ENCODE assay signal across 32 mouse cellular contexts in the genomic region with DNA sequence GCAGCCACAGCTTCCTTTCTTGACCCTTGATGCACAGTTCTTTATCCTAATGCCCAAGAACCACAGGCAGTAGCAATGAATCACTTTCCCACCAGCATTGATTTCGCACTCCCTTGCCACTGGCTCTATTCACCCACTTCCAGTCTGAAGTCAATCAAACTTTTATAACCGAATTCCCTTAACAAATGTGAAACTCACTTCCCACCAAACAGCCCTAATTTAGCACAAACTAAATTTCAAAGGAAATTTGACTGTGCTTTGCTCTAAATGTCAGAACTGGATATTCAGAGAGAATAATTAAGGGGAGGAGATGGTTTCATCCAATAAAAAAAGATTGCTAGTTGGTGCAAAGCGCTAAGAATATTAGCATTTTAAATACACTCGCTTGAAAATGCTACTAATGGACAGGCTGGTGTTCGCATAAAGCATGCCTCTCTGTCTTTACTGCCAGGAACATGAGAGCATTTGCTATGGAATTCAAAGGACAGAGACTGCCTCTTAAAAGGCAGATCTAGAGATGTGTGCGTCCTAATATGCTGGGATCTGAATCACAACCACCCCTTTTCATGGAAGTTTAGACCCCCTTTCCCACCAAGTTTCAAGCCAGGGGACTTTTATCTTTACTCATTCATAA.
DNase-seq lines count a peak whose midpoint lies in the region; ATAC-seq and TF ChIP-seq lines count a peak whose summit lies in the region.
"Had no signal": no experiment of that assay in that cellular context is flagged by ENCODE, and none has a peak within 500 bp of the region (broad histone marks: within the 10 kb centered on the region; RNA-seq: fewer than 3 reads in every experiment).

No protein-coding gene starts in this region.

- H3K27me3 ChIP-seq in forebrain, embryonic 15.5 days: no peaks in the 10 kb centered on the region
- H3K27me3 ChIP-seq in forebrain, embryonic 11.5 days (ENCODE audit: control insufficient read depth, insufficient read depth, low read length): no peaks in the 10 kb centered on the region
- H3K27me3 ChIP-seq in hindbrain, embryonic 12.5 days: no peaks in the 10 kb centered on the region
- H3K27me3 ChIP-seq in hindbrain, embryonic 11.5 days (ENCODE audit: control insufficient read depth, insufficient read depth, low read length): no peaks in the 10 kb centered on the region
- H3K27me3 ChIP-seq: heart, embryonic 13.5 days; intestine, embryonic 15.5 days; limb, embryonic 15.5 days; liver, embryonic 13.5 days; neural tube, embryonic 15.5 days had no signal

- peak; percentile 78 for ATAC-seq in forebrain, embryonic 15.5 days (replicated peaks)
- ATAC-seq in forebrain, embryonic 11.5 days (replicated peaks; ENCODE audit: low FRiP score): no peak; the same call in 1 of the 2 replicates
- no peak for ATAC-seq in hindbrain, embryonic 12.5 days (ENCODE audit: low FRiP score)
- ATAC-seq in hindbrain, embryonic 11.5 days (ENCODE audit: low FRiP score): no peak
- ATAC-seq: hindbrain, postnatal 0 days; intestine, embryonic 15.5 days; lung, postnatal 0 days; Patski had no signal

- no peak overlapping the region for H3K4me3 ChIP-seq in forebrain, embryonic 15.5 days
- H3K4me3 ChIP-seq in forebrain, embryonic 11.5 days (ENCODE audit: low read depth, low read length): no peak overlapping the region
- no peak overlapping the region for H3K4me3 ChIP-seq in cortical plate, adult 2 months (ENCODE audit: insufficient read depth, low read length)
- H3K4me3 ChIP-seq in hindbrain, embryonic 12.5 days: no peak overlapping the region
- no peak overlapping the region for H3K4me3 ChIP-seq in hindbrain, embryonic 11.5 days (ENCODE audit: low read depth, low read length)
- H3K4me3 ChIP-seq: erythroblast, embryonic 14.5 days; heart, embryonic 13.5 days; hindbrain, embryonic 10.5 days; intestine, embryonic 15.5 days; limb, embryonic 10.5 days; limb, embryonic 15.5 days; liver, embryonic 13.5 days; neural tube, embryonic 15.5 days had no signal

- no peak overlapping the region for H3K27ac ChIP-seq in forebrain, embryonic 15.5 days (replicated peaks)
- H3K27ac ChIP-seq in forebrain, embryonic 11.5 days (ENCODE audit: low read depth, low read length): no peak overlapping the region
- peak overlapping the region; percentile 89; the same call in 1 of the 2 replicates for H3K27ac ChIP-seq in cortical plate, adult 2 months (ENCODE audit: insufficient read depth, low read length)
- H3K27ac ChIP-seq in hindbrain, embryonic 12.5 days: no peak overlapping the region
- H3K27ac ChIP-seq in hindbrain, embryonic 11.5 days (ENCODE audit: low read depth, low read length): no peak overlapping the region
- H3K27ac ChIP-seq: heart, embryonic 13.5 days; hindbrain, embryonic 10.5 days; hindbrain, postnatal 0 days; intestine, embryonic 15.5 days; limb, embryonic 10.5 days; limb, embryonic 15.5 days; liver, embryonic 13.5 days; neural tube, embryonic 15.5 days; stomach, postnatal 0 days had no signal

- no peak overlapping the region for H3K4me2 ChIP-seq in forebrain, embryonic 15.5 days (replicated peaks)
- H3K4me2 ChIP-seq in forebrain, embryonic 11.5 days (ENCODE audit: low read depth, low read length, severe bottlenecking): no peak overlapping the region
- no peak overlapping the region for H3K4me2 ChIP-seq in hindbrain, embryonic 12.5 days (replicated peaks)
- no peak overlapping the region for H3K4me2 ChIP-seq in hindbrain, embryonic 11.5 days (replicated peaks; ENCODE audit: low read depth, low read length)
- H3K4me2 ChIP-seq: heart, embryonic 13.5 days; intestine, embryonic 15.5 days; limb, embryonic 15.5 days; liver, embryonic 13.5 days; neural tube, embryonic 15.5 days had no signal

- TF ChIP-seq POLR2A in cortical plate, adult 2 months (IDR thresholded peaks at IDR 0.05; ENCODE audit: extremely low read depth, insufficient read depth, low read length): no peak

- intact Hi-C loops in left cerebral cortex, postnatal 10 days (cut with DNase I): no loop called here

- no peaks in the 10 kb centered on the region for H3K4me1 ChIP-seq in forebrain, embryonic 15.5 days
- H3K4me1 ChIP-seq in forebrain, embryonic 11.5 days (replicated peaks; ENCODE audit: control insufficient read depth, insufficient read depth, low read length): no peaks in the 10 kb centered on the region
- peaks cover 7% of the 10 kb centered on the region for H3K4me1 ChIP-seq in cortical plate, adult 2 months (ENCODE audit: control insufficient read depth, insufficient read depth, low read length)
- no peaks in the 10 kb centered on the region for H3K4me1 ChIP-seq in hindbrain, embryonic 12.5 days
- no peaks in the 10 kb centered on the region for H3K4me1 ChIP-seq in hindbrain, embryonic 11.5 days (replicated peaks; ENCODE audit: control insufficient read depth, insufficient read depth, low read length)
- H3K4me1 ChIP-seq: heart, embryonic 13.5 days; hindbrain, embryonic 10.5 days; intestine, embryonic 15.5 days; limb, embryonic 10.5 days; limb, embryonic 15.5 days; liver, embryonic 13.5 days; neural tube, embryonic 15.5 days had no signal

- no peak for TF ChIP-seq CTCF in cortical plate, adult 2 months (IDR thresholded peaks at IDR 0.05; ENCODE audit: extremely low read depth, insufficient read depth, low read length)

- H3K36me3 ChIP-seq in forebrain, embryonic 15.5 days: no peaks in the 10 kb centered on the region
- no peaks in the 10 kb centered on the region for H3K36me3 ChIP-seq in forebrain, embryonic 11.5 days (ENCODE audit: control insufficient read depth, insufficient read depth, low read length)
- H3K36me3 ChIP-seq in hindbrain, embryonic 12.5 days: no peaks in the 10 kb centered on the region
- no peaks in the 10 kb centered on the region for H3K36me3 ChIP-seq in hindbrain, embryonic 11.5 days (ENCODE audit: control insufficient read depth, insufficient read depth, low read length)
- H3K36me3 ChIP-seq: heart, embryonic 13.5 days; hindbrain, embryonic 10.5 days; intestine, embryonic 15.5 days; limb, embryonic 10.5 days; limb, embryonic 15.5 days; liver, embryonic 13.5 days; neural tube, embryonic 15.5 days had no signal

- 27% methylated on average over 6 of the region's 6 CpGs for WGBS in forebrain, embryonic 15.5 days
- 73% methylated on average over 6 of the region's 6 CpGs for WGBS in forebrain, embryonic 11.5 days
- 59% methylated on average over 6 of the region's 6 CpGs for WGBS in hindbrain, embryonic 12.5 days
- 73% methylated on average over 6 of the region's 6 CpGs for WGBS in hindbrain, embryonic 11.5 days

- no peak for DNase-seq in forebrain, embryonic 11.5 days (ENCODE audit: low spot score)
- peak; percentile 15 for DNase-seq in left cerebral cortex, adult 11 months (ENCODE audit: low spot score)
- no peak for DNase-seq in left cerebral cortex, postnatal 10 days (ENCODE audit: extremely low spot score in 1 of 2, low spot score in 2 of 2)
- no peak for DNase-seq in hindbrain, embryonic 11.5 days (ENCODE audit: low spot score)
- DNase-seq: adrenal gland, postnatal 10 days; cerebellum, adult 11-12 months; cerebellum, adult 9-11 months; gastrocnemius, postnatal 10 days; heart, postnatal 10 days; kidney, adult 2 months; kidney, postnatal 36 days; liver, embryonic 13.5 days; lung, adult 18-20 months; lung, postnatal 4 days; midbrain, embryonic 14.5 days; right cerebral cortex, postnatal 4 days; thymus, adult 2 months; thymus, postnatal 36 days had no signal

- H3K9me3 ChIP-seq in forebrain, embryonic 15.5 days: no peaks in the 10 kb centered on the region
- H3K9me3 ChIP-seq in forebrain, embryonic 11.5 days (ENCODE audit: control insufficient read depth, low read length): no peaks in the 10 kb centered on the region
- no peaks in the 10 kb centered on the region for H3K9me3 ChIP-seq in hindbrain, embryonic 12.5 days (replicated peaks)
- H3K9me3 ChIP-seq in hindbrain, embryonic 11.5 days (ENCODE audit: control insufficient read depth, low read length): no peaks in the 10 kb centered on the region
- H3K9me3 ChIP-seq: heart, embryonic 13.5 days; hindbrain, embryonic 10.5 days; intestine, embryonic 15.5 days; limb, embryonic 10.5 days; limb, embryonic 15.5 days; liver, embryonic 13.5 days; neural tube, embryonic 15.5 days had no signal

- H3K9ac ChIP-seq in forebrain, embryonic 15.5 days (replicated peaks): no peak overlapping the region
- H3K9ac ChIP-seq in forebrain, embryonic 11.5 days (ENCODE audit: low read length): no peak overlapping the region
- H3K9ac ChIP-seq in hindbrain, embryonic 12.5 days: no peak overlapping the region
- H3K9ac ChIP-seq in hindbrain, embryonic 11.5 days (ENCODE audit: low read depth, low read length): no peak overlapping the region
- H3K9ac ChIP-seq: heart, embryonic 13.5 days; intestine, embryonic 15.5 days; limb, embryonic 15.5 days; liver, embryonic 13.5 days; neural tube, embryonic 15.5 days had no signal
